8 mouse cellular contexts compared by ENCODE assay signal in the genomic region with DNA sequence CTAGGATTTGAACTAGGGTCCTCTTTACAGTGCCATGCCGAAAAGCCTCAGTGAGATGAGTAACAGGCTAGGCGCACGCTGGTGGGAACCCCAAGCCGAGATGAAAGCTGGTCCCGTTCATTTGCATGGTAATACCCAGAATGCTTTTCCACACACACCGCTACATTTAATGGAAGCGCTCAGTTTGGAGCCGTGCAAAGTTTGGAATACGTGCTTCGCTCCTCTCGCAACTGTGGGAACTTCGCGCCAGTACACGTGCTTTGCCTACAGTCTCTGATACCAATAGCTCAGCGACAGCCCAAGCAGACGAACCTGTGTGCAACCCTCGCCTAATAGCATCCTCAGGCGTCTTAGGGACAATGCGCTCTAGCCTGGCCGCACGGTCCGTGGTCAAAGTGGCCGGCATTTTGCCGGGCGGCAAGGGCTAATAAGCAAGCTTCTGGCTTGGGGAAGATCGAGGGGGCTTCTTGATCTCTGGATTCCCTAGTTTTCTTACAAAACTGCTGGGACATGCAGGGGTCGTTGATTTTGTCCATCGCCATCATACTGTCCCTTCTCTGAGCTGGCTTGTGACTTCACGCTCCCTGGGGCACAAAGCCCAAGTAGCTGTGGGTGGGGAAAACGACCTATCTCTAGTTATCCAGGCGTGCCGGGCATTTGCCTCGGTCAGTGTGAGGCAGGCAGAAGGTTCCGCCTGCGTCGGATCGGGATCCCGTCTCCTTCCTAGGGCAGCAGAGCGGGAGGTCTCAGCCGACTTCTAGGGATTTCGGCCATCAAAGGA. TPM values are rescaled to one million over a fixed set of nuclear protein-coding genes. Genes with fewer than 3 reads are reported as not detected.
DNase-seq lines count a peak whose midpoint lies in the region; ATAC-seq and TF ChIP-seq lines count a peak whose summit lies in the region.

A gene (plus strand): TSS at position 354 of the 781 bp plus-strand sequence.

- H3K4me2 ChIP-seq in embryonic facial prominence, embryonic 12.5 days (replicated peaks) = peak within 1 kb of the TSS; percentile 98
- H3K4me2 ChIP-seq in limb, embryonic 12.5 days = peak within 1 kb of the TSS; percentile 100
- peak within 1 kb of the TSS; percentile 89 for H3K4me2 ChIP-seq in midbrain, embryonic 13.5 days (replicated peaks)

- peak within 1 kb of the TSS; percentile 96 for H3K9ac ChIP-seq in embryonic facial prominence, embryonic 12.5 days
- H3K9ac ChIP-seq in limb, embryonic 12.5 days (replicated peaks) = peak within 1 kb of the TSS; percentile 97
- peak within 1 kb of the TSS; percentile 97 for H3K9ac ChIP-seq in midbrain, embryonic 13.5 days (replicated peaks)

- H3K36me3 ChIP-seq in embryonic facial prominence, embryonic 12.5 days = peaks cover 6% of the 10 kb centered on the region
- peaks cover 3% of the 10 kb centered on the region; the same call in 1 of the 2 replicates for H3K36me3 ChIP-seq in kidney, adult 2 months (ENCODE audit: control insufficient read depth, insufficient read depth, low read length)
- H3K36me3 ChIP-seq in limb, embryonic 12.5 days = peaks cover 12% of the 10 kb centered on the region
- 0 out of 2 replicates have a peak, but pooled peaks cover 3% of the 10 kb centered on the region for H3K36me3 ChIP-seq in midbrain, embryonic 13.5 days
- H3K36me3 ChIP-seq in spleen, adult 2 months (ENCODE audit: control insufficient read depth, insufficient read depth, low read length) = peaks cover 5% of the 10 kb centered on the region

- no peaks in the 10 kb centered on the region for H3K9me3 ChIP-seq in embryonic facial prominence, embryonic 12.5 days
- no peaks in the 10 kb centered on the region for H3K9me3 ChIP-seq in limb, embryonic 12.5 days
- no peaks in the 10 kb centered on the region for H3K9me3 ChIP-seq in midbrain, embryonic 13.5 days

- peak; percentile 61 for TF ChIP-seq POLR2A in kidney, adult 2 months (IDR thresholded peaks at IDR 0.05; ENCODE audit: low read depth, low read length)
- no peak for TF ChIP-seq POLR2A in spleen, adult 2 months (IDR thresholded peaks at IDR 0.05; ENCODE audit: low read depth, low read length)

- ATAC-seq in embryonic facial prominence, embryonic 12.5 days (ENCODE audit: insufficient number of reproducible peaks, insufficient read depth, low FRiP score, low TSS enrichment) = peak; percentile 36
- peak; percentile 16 for ATAC-seq in limb, embryonic 12.5 days (ENCODE audit: insufficient number of reproducible peaks, insufficient read depth, low FRiP score, low TSS enrichment, low read depth)
- ATAC-seq in midbrain, embryonic 13.5 days = peak; percentile 43; the same call in 1 of the 2 replicates

- H3K4me1 ChIP-seq in embryonic facial prominence, embryonic 12.5 days = peaks cover 17% of the 10 kb centered on the region
- H3K4me1 ChIP-seq in kidney, adult 2 months (ENCODE audit: control insufficient read depth, insufficient read depth, low read length) = peaks cover 18% of the 10 kb centered on the region
- H3K4me1 ChIP-seq in limb, embryonic 12.5 days (replicated peaks) = peaks cover 27% of the 10 kb centered on the region
- peaks cover 26% of the 10 kb centered on the region for H3K4me1 ChIP-seq in midbrain, embryonic 13.5 days (replicated peaks)
- peaks cover 11% of the 10 kb centered on the region; the same call in 1 of the 2 replicates for H3K4me1 ChIP-seq in spleen, adult 2 months (ENCODE audit: control insufficient read depth, insufficient read depth, insufficient read length)

- peak; percentile 41 for DNase-seq in CD4-positive helper T cell, adult 2 months (ENCODE audit: low read depth, low spot score)
- DNase-seq in adrenal gland, postnatal 10 days = peak; percentile 73
- peak; percentile 20 to 62 for DNase-seq in heart, adult 9 months (ENCODE audit: low spot score in 2 of 2)
- peak; percentile 75 for DNase-seq in kidney, adult 2 months
- peak in 1 of 2 experiments; percentile 30 for DNase-seq in spleen, adult 2 months (ENCODE audit: low read depth in 1 of 2, low spot score in 2 of 2)

- no peak for TF ChIP-seq CTCF in kidney, adult 2 months (conservative IDR thresholded peaks at IDR 0.05; ENCODE audit: insufficient read depth, insufficient read length, low read depth, low read length)
- TF ChIP-seq CTCF in spleen, adult 2 months (IDR thresholded peaks at IDR 0.05; ENCODE audit: extremely low read depth, insufficient read depth, insufficient read length, insufficient replicate concordance) = no peak

- H3K27ac ChIP-seq in embryonic facial prominence, embryonic 12.5 days = peak within 1 kb of the TSS; percentile 100
- peak within 1 kb of the TSS; percentile 98 for H3K27ac ChIP-seq in kidney, adult 2 months (ENCODE audit: insufficient read depth, low read depth, low read length)
- peak within 1 kb of the TSS; percentile 100 for H3K27ac ChIP-seq in limb, embryonic 12.5 days
- H3K27ac ChIP-seq in midbrain, embryonic 13.5 days = peak within 1 kb of the TSS; percentile 100
- peak within 1 kb of the TSS; percentile 99 for H3K27ac ChIP-seq in spleen, adult 2 months (ENCODE audit: insufficient read depth, low read length)

- under 1% methylated on average over 41 of the region's 41 CpGs for WGBS in embryonic facial prominence, embryonic 12.5 days
- WGBS in kidney, adult 2 months = under 1% methylated on average over 41 of the region's 41 CpGs
- under 1% methylated on average over 41 of the region's 41 CpGs for WGBS in limb, embryonic 12.5 days
- WGBS in midbrain, embryonic 13.5 days = under 1% methylated on average over 41 of the region's 41 CpGs
- WGBS in spleen, adult 2 months = 1% methylated on average over 41 of the region's 41 CpGs

- peak within 1 kb of the TSS; percentile 85 for H3K4me3 ChIP-seq in embryonic facial prominence, embryonic 12.5 days
- peak within 1 kb of the TSS; percentile 92 for H3K4me3 ChIP-seq in kidney, adult 2 months (ENCODE audit: insufficient read depth, low read depth, low read length)
- peak within 1 kb of the TSS; percentile 86 for H3K4me3 ChIP-seq in limb, embryonic 12.5 days (replicated peaks)
- peak within 1 kb of the TSS; percentile 89 for H3K4me3 ChIP-seq in midbrain, embryonic 13.5 days (replicated peaks)
- H3K4me3 ChIP-seq in spleen, adult 2 months (ENCODE audit: extremely low read depth, insufficient read depth, insufficient read length) = peak within 1 kb of the TSS; percentile 96

- H3K27me3 ChIP-seq in embryonic facial prominence, embryonic 12.5 days = no peaks in the 10 kb centered on the region
- no peaks in the 10 kb centered on the region for H3K27me3 ChIP-seq in kidney, adult 2 months (replicated peaks; ENCODE audit: control insufficient read depth, insufficient read depth, low read length)
- no peaks in the 10 kb centered on the region for H3K27me3 ChIP-seq in limb, embryonic 12.5 days
- H3K27me3 ChIP-seq in midbrain, embryonic 13.5 days = no peaks in the 10 kb centered on the region
- H3K27me3 ChIP-seq in spleen, adult 2 months (ENCODE audit: control insufficient read depth, insufficient read depth, low read length) = no peaks in the 10 kb centered on the region

RNA-seq across cellular contexts. Expression of the gene that starts here (rescaled TPM):
- 10 to 100 TPM; 31.2 to 38.5 TPM for total RNA-seq in adrenal gland, postnatal 10 days (2021)
- 84.3 and 85.3 TPM in 2 replicates for polyA plus RNA-seq in embryonic facial prominence, embryonic 12.5 days (2016; fragmentation: Nextera tagmentation; extraction: Ambion mirVana)
- polyA plus RNA-seq in kidney, adult 2 months (2012; rRNA removed) = 36.3 and 43.1 TPM in 2 replicates
- polyA plus RNA-seq in limb, embryonic 12.5 days (2016; fragmentation: Nextera tagmentation; extraction: Ambion mirVana) = 72.2 and 75.0 TPM in 2 replicates
- 94.6 and 106 TPM in 2 replicates for polyA plus RNA-seq in midbrain, embryonic 13.5 days (2015; fragmentation: Nextera tagmentation; extraction: Ambion mirVana)
- polyA plus RNA-seq in spleen, adult 2 months (2012; rRNA removed) = 44.9 and 49.9 TPM in 2 replicates
